Mouse (Mus musculus) embryonic facial prominence, embryonic 11.5 days (tissue): ENCODE measurements around the gene Tmprss9. TPM values are rescaled to one million over a fixed set of nuclear protein-coding genes. Genes with fewer than 3 reads are reported as not detected.

Experiments used
- ATAC-seq: fragments of 200-750 bp; cut with Nextera tagmentation; replicated peaks from 2 replicates; pipeline ENCODE4 v1.8.0; 2017; ENCODE audit warnings: low read depth; ENCODE audit not compliant: insufficient number of reproducible peaks, low FRiP score, low TSS enrichment
- DNase-seq: peaks from one replicate; pipeline ENCODE4 v3.0.0-alpha.2; 2015; ENCODE audit warnings: low spot score
- H3K27ac ChIP-seq: fragments of 300-500 bp; sonication (generic); replicated peaks from 2 replicates; pipeline ENCODE4 v1.5.1; 2014; ENCODE audit warnings: mild to moderate bottlenecking, low read depth, low read length, control low read depth
- H3K27me3 ChIP-seq: fragments of 300-500 bp; sonication (generic); 2 replicates; pipeline ENCODE4 v1.6.1; 2014; ENCODE audit warnings: mild to moderate bottlenecking, low read length, moderate library complexity, mixed read lengths; ENCODE audit not compliant: control insufficient read depth, insufficient read depth
- H3K36me3 ChIP-seq: fragments of 300-500 bp; sonication (generic); replicated peaks from 2 replicates; pipeline ENCODE4 v1.6.1; 2014; ENCODE audit warnings: low read depth, mild to moderate bottlenecking, low read length, moderate library complexity, mixed read lengths; ENCODE audit not compliant: control insufficient read depth, insufficient read depth
- H3K4me1 ChIP-seq: fragments of 300-500 bp; sonication (generic); 2 replicates; pipeline ENCODE4 v1.6.1; 2014; ENCODE audit warnings: low read length, mixed read lengths; ENCODE audit not compliant: control insufficient read depth, insufficient read depth
- H3K4me2 ChIP-seq: fragments of 300-500 bp; sonication (generic); 2 replicates; pipeline ENCODE4 v1.6.1; 2014; ENCODE audit warnings: low read depth, mild to moderate bottlenecking, control low read depth, low read length, moderate library complexity
- H3K4me3 ChIP-seq: fragments of 300-500 bp; sonication (generic); 2 replicates; pipeline ENCODE4 v1.5.1; 2014; ENCODE audit warnings: low read depth, low read length, control low read depth
- H3K9ac ChIP-seq: fragments of 300-500 bp; sonication (generic); replicated peaks from 2 replicates; pipeline ENCODE4 v1.6.1; 2014; ENCODE audit warnings: mild to moderate bottlenecking, control low read depth, low read length
- H3K9me3 ChIP-seq: fragments of 300-500 bp; sonication (generic); replicated peaks from 2 replicates; pipeline ENCODE4 v1.6.1; 2016; ENCODE audit warnings: mild to moderate bottlenecking, low read length, inconsistent platforms, mixed read lengths; ENCODE audit not compliant: control insufficient read depth
- WGBS: fragments of 180-500 bp; shearing (Covaris S2); extraction: QIAGEN DNeasy Blood & Tissue Kit; methylation state at CpG from one replicate; pipeline ENCODE4 v1.1.7; 2014; 5-methylcytosine and 5-hydroxymethylcytosine counted together
- polyA plus RNA-seq: library from polyadenylated mRNA; unstranded; fragments of >200 nt; fragmentation: Nextera tagmentation; extraction: Ambion mirVana; gene quantifications from 2 replicates; pipeline ENCODE4 v1.2.1, GENCODE M21; 2014

Tmprss9 gene
- polyA plus RNA-seq, result 0.06 TPM in 2 replicates

GRCm38 (mm10) chr10:80871581-80871980 is at the start of gene Tmprss9:
Gene Tmprss9 (plus strand): TSS chr10:80871848.
- Histone ChIP-seq H3K9ac (no peak within 1 kb of the TSS), H3K27ac (no peak within 1 kb of the TSS), H3K4me3 (no peak within 1 kb of the TSS), H3K4me2 (no peak within 1 kb of the TSS), H3K9me3 (no peaks in the 10 kb centered on the region), H3K4me1 (no peaks in the 10 kb centered on the region), H3K36me3 (no peaks in the 10 kb centered on the region), H3K27me3 (no peaks in the 10 kb centered on the region)
- DNase-seq (no peak), ATAC-seq (no peak)
- WGBS, result 30% methylated on average over 9 of the region's 9 CpGs

GRCm38 (mm10) chr10:80821991-80822390 is 49.7 kb upstream of the Tmprss9 start:
- no peak overlapping the region for H3K4me2 ChIP-seq
- no peaks in the 10 kb centered on the region for H3K27me3 ChIP-seq
- no peak overlapping the region for H3K27ac ChIP-seq
- no peaks in the 10 kb centered on the region for H3K36me3 ChIP-seq
- H3K9me3 ChIP-seq, result no peaks in the 10 kb centered on the region
- no peak overlapping the region for H3K4me3 ChIP-seq
- no peak overlapping the region for H3K9ac ChIP-seq
- no peaks in the 10 kb centered on the region for H3K4me1 ChIP-seq
- no peak for ATAC-seq
- 50% methylated on average over 2 of the region's 2 CpGs for WGBS
- DNase-seq, result peak; percentile 50

- no peak overlapping the region for H3K9ac ChIP-seq
- ATAC-seq (no peak), DNase-seq (no peak)
- H3K27me3 ChIP-seq, result no peaks in the 10 kb centered on the region
- no peaks in the 10 kb centered on the region for H3K9me3 ChIP-seq
- no peak overlapping the region for H3K27ac ChIP-seq
- no peak overlapping the region for H3K4me2 ChIP-seq
- no peaks in the 10 kb centered on the region for H3K36me3 ChIP-seq
- 85% methylated on average over 5 of the region's 5 CpGs for WGBS
- H3K4me3 ChIP-seq, result no peak overlapping the region
- H3K4me1 ChIP-seq, result no peaks in the 10 kb centered on the region; the same call in 1 of the 2 replicates
These were observed 49.1 kb upstream of the Tmprss9 start for GRCm38 (mm10) chr10:80822528-80822927.

- DNase-seq, result no peak
These were observed 48.3 kb upstream of the Tmprss9 start for GRCm38 (mm10) chr10:80823316-80823715.

GRCm38 (mm10) chr10:80823847-80824643 is 47.6 kb upstream of the Tmprss9 start:
- Histone ChIP-seq H3K9me3 (no peaks in the 10 kb centered on the region), H3K36me3 (no peaks in the 10 kb centered on the region), H3K9ac (no peak overlapping the region), H3K4me1 (peaks cover 2% of the 10 kb centered on the region; the same call in 1 of the 2 replicates), H3K4me2 (no peak overlapping the region), H3K27ac (no peak overlapping the region), H3K27me3 (no peaks in the 10 kb centered on the region), H3K4me3 (no peak overlapping the region)
- DNase-seq (no peak), ATAC-seq (no peak)
- WGBS, result 64% methylated on average over 8 of the region's 8 CpGs

More at GRCm38 (mm10) chr10:80823316-80823715, 48.3 kb upstream of the Tmprss9 start:
- no peak overlapping the region for H3K4me3 ChIP-seq
- H3K36me3 ChIP-seq, result no peaks in the 10 kb centered on the region
- H3K4me2 ChIP-seq, result no peak overlapping the region
- peaks cover 2% of the 10 kb centered on the region; the same call in 1 of the 2 replicates for H3K4me1 ChIP-seq
- no peak overlapping the region for H3K27ac ChIP-seq
- no peaks in the 10 kb centered on the region for H3K27me3 ChIP-seq
- H3K9ac ChIP-seq, result no peak overlapping the region
- no peaks in the 10 kb centered on the region for H3K9me3 ChIP-seq
- ATAC-seq, result no peak
- WGBS, result 88% methylated on average over 1 of the region's 1 CpGs

GRCm38 (mm10) chr10:80824827-80825226 is 46.8 kb upstream of the Tmprss9 start:
- Histone ChIP-seq H3K9ac (no peak overlapping the region), H3K36me3 (peaks cover 5% of the 10 kb centered on the region), H3K27me3 (no peaks in the 10 kb centered on the region), H3K4me2 (no peak overlapping the region), H3K4me1 (peaks cover 2% of the 10 kb centered on the region; the same call in 1 of the 2 replicates), H3K4me3 (no peak overlapping the region), H3K27ac (no peak overlapping the region), H3K9me3 (no peaks in the 10 kb centered on the region)
- WGBS, result 72% methylated on average over 2 of the region's 2 CpGs
- DNase-seq, result no peak
- ATAC-seq, result no peak

- DNase-seq (peak; percentile 99), ATAC-seq (peak; percentile 95)
- peak within 1 kb of the TSS; percentile 94 for H3K4me2 ChIP-seq
- H3K36me3 ChIP-seq, result peaks cover 5% of the 10 kb centered on the region
- peak within 1 kb of the TSS; percentile 94 for H3K9ac ChIP-seq
- no peaks in the 10 kb centered on the region for H3K27me3 ChIP-seq
- H3K4me1 ChIP-seq, result peaks cover 2% of the 10 kb centered on the region; the same call in 1 of the 2 replicates
- H3K27ac ChIP-seq, result peak within 1 kb of the TSS; percentile 72
- WGBS, result under 1% methylated on average over 75 of the region's 82 CpGs
- H3K9me3 ChIP-seq, result no peaks in the 10 kb centered on the region
- peak within 1 kb of the TSS; percentile 77 for H3K4me3 ChIP-seq
These were observed 45.2 kb upstream of the Tmprss9 start, which contains the start of gene Oaz1 for GRCm38 (mm10) chr10:80826151-80827062. Gene Oaz1 (plus strand): TSS chr10:80826656.
